Mouse (Mus musculus) megakaryocyte, adult 5-6 weeks (primary cell): ENCODE measurements around the gene Nfe2. TPM values are rescaled to one million over a fixed set of nuclear protein-coding genes. Genes with fewer than 3 reads are reported as not detected.
A peak's percentile ranks its signal among the peaks of the same experiment; 100 is the strongest.
"Not testable (repeated sequence)": the region's sequence is repeated elsewhere in the genome, so short reads cannot be mapped to it uniquely, and the experiment has no call there.

Source experiments
- ATAC-seq: 2 replicates; pipeline ENCODE4 v1.8.0; 2016; ENCODE audit warnings: mild to moderate bottlenecking, inconsistent platforms; ENCODE audit not compliant: poor library complexity, severe bottlenecking
- total RNA-seq, 2 experiments: library from RNA; stranded (forward) in 1 of 2; stranded (reverse) in 1 of 2; fragments of 153-499, 151-499 nt in 1 of 2; fragments of 221-1000, 200-1000 nt in 1 of 2; gene quantifications; 2 replicates each; pipeline versions ENCODE4 v1.2.3 to v1.2.4; 2015 to 2017

Nfe2 gene
- total RNA-seq, 2 experiments from 2014 or later = 205 to 218 TPM

GRCm38 (mm10) chr15:103292673-103293345 is 34.6 kb upstream of the Nfe2 start:
- ATAC-seq = no peak

- ATAC-seq = no peak
Observed at GRCm38 (mm10) chr15:103290843-103291242, 32.6 kb upstream of the Nfe2 start.

GRCm38 (mm10) chr15:103290417-103290816 is 32.2 kb upstream of the Nfe2 start:
- ATAC-seq = no peak

GRCm38 (mm10) chr15:103289600-103289999 is 31.4 kb upstream of the Nfe2 start:
- no peak for ATAC-seq

- no peak for ATAC-seq
Observed at GRCm38 (mm10) chr15:103285778-103286417, 27.7 kb upstream of the Nfe2 start.

GRCm38 (mm10) chr15:103284647-103285046 is 26.4 kb upstream of the Nfe2 start:
- no peak for ATAC-seq

- ATAC-seq = peak; percentile 64
Observed at GRCm38 (mm10) chr15:103284066-103284465, 25.9 kb upstream of the Nfe2 start.

- no peak for ATAC-seq
Observed at GRCm38 (mm10) chr15:103281465-103282205, 23.4 kb upstream of the Nfe2 start.

GRCm38 (mm10) chr15:103280817-103281464 is 22.7 kb upstream of the Nfe2 start:
- ATAC-seq = peak; percentile 90

GRCm38 (mm10) chr15:103279750-103280149 is 21.5 kb upstream of the Nfe2 start:
- 0 out of 2 replicates have a peak, but pooled peaks have one; percentile 22 for ATAC-seq

- ATAC-seq = no peak
Observed at GRCm38 (mm10) chr15:103277949-103278348, 19.7 kb upstream of the Nfe2 start.

- ATAC-seq = not testable (repeated sequence)
Observed at GRCm38 (mm10) chr15:103275943-103276342, 17.7 kb upstream of the Nfe2 start.

GRCm38 (mm10) chr15:103272419-103273279 is 14.4 kb upstream of the Nfe2 start, which contains the start of gene Copz1:
TSS of gene Copz1 (plus strand) at chr15:103272714.
- ATAC-seq = peak; percentile 95

- 0 out of 2 replicates have a peak, but pooled peaks have one; percentile 16 for ATAC-seq
Observed at GRCm38 (mm10) chr15:103268903-103269302, 10.7 kb upstream of the Nfe2 start.

- ATAC-seq = no peak
Observed at GRCm38 (mm10) chr15:103264794-103265193, 6.6 kb upstream of the Nfe2 start.

GRCm38 (mm10) chr15:103259989-103260388 is 1.8 kb upstream of the Nfe2 start:
- no peak for ATAC-seq

GRCm38 (mm10) chr15:103259162-103259561 is 959 bp upstream of the Nfe2 start:
- ATAC-seq = no peak

- ATAC-seq = no peak
Observed at GRCm38 (mm10) chr15:103256210-103256986, 1.8 kb downstream of the Nfe2 start.

GRCm38 (mm10) chr15:103255169-103255568 is 3.0 kb downstream of the Nfe2 start:
- peak; percentile 38 for ATAC-seq
